ENCODE assay signal across 30 mouse cellular contexts in the genomic region with DNA sequence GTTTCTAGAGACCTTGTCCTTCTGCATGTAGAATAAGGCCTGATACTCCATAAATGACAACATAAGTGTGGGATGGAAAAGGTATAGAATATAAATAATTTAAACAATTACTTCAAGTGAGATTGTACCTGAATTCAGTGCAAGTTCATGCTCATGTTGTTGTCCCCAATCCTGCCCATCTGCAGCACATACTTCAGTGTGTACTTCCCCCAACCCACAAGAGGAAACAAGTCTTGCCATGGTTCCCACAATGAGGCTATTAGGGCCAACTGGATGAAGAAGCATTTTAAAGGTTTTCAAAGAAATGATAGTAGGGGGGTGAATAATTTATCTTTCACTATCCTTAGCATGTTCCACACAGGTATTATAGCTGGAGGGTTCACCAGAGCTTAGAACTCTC.
"Had no signal": no experiment of that assay in that cellular context is flagged by ENCODE, and none has a peak within 500 bp of the region (broad histone marks: within the 10 kb centered on the region; RNA-seq: fewer than 3 reads in every experiment).

No protein-coding gene starts in this region.

- ATAC-seq: hindbrain, embryonic 16.5 days; inflammation-experienced regulatory T-cells, adult 6 months; intestine, embryonic 15.5 days; intestine, postnatal 0 days; liver, postnatal 0 days had no signal

- H3K9me3 ChIP-seq: heart, embryonic 10.5 days; heart, embryonic 13.5 days; heart, embryonic 15.5 days; hindbrain, embryonic 10.5 days; hindbrain, embryonic 12.5 days; intestine, embryonic 15.5 days; limb, embryonic 12.5 days; liver, embryonic 13.5 days; liver, embryonic 15.5 days had no signal

- H3K27me3 ChIP-seq: heart, embryonic 13.5 days; heart, embryonic 15.5 days; hindbrain, embryonic 12.5 days; intestine, embryonic 15.5 days; liver, embryonic 13.5 days; liver, embryonic 15.5 days had no signal

- H3K4me3 ChIP-seq: gastrocnemius, adult 2 months; heart, embryonic 10.5 days; heart, embryonic 13.5 days; heart, embryonic 15.5 days; hindbrain, embryonic 10.5 days; hindbrain, embryonic 12.5 days; intestine, embryonic 15.5 days; left cerebral cortex, adult 2 months; limb, embryonic 12.5 days; liver, embryonic 13.5 days; liver, embryonic 15.5 days had no signal

- H3K36me3 ChIP-seq: heart, embryonic 10.5 days; heart, embryonic 13.5 days; heart, embryonic 15.5 days; hindbrain, embryonic 10.5 days; hindbrain, embryonic 12.5 days; intestine, embryonic 15.5 days; limb, embryonic 12.5 days; liver, embryonic 13.5 days; liver, embryonic 15.5 days had no signal

- H3K9ac ChIP-seq: heart, embryonic 13.5 days; heart, embryonic 15.5 days; hindbrain, embryonic 12.5 days; hindbrain, embryonic 14.5 days; intestine, embryonic 15.5 days; limb, embryonic 12.5 days; liver, embryonic 13.5 days; liver, embryonic 15.5 days; liver, postnatal 0 days had no signal

- H3K27ac ChIP-seq: gastrocnemius, adult 2 months; heart, embryonic 10.5 days; heart, embryonic 13.5 days; heart, embryonic 15.5 days; hindbrain, embryonic 10.5 days; hindbrain, embryonic 12.5 days; hindbrain, embryonic 14.5 days; intestine, embryonic 15.5 days; left cerebral cortex, adult 2 months; limb, embryonic 12.5 days; liver, embryonic 13.5 days; liver, embryonic 15.5 days had no signal

- H3K4me2 ChIP-seq: heart, embryonic 13.5 days; heart, embryonic 15.5 days; hindbrain, embryonic 12.5 days; hindbrain, embryonic 14.5 days; intestine, embryonic 15.5 days; limb, embryonic 12.5 days; liver, embryonic 11.5 days; liver, embryonic 13.5 days; liver, embryonic 15.5 days had no signal

- H3K4me1 ChIP-seq: heart, embryonic 10.5 days; heart, embryonic 13.5 days; heart, embryonic 15.5 days; hindbrain, embryonic 10.5 days; hindbrain, embryonic 12.5 days; intestine, embryonic 15.5 days; limb, embryonic 12.5 days; liver, embryonic 13.5 days; liver, embryonic 15.5 days had no signal

- DNase-seq: gastrocnemius, adult 2 months; gastrocnemius, postnatal 10 days; gastrocnemius, postnatal 25 days; heart, adult 18-20 months; heart, postnatal 14 days; heart, postnatal 36 days; kidney, adult 18-20 months; kidney, adult 8-10 months; kidney, postnatal 10 days; kidney, postnatal 25 days; kidney, postnatal 4 days; layer of hippocampus, adult 9-11 months; left cerebral cortex, postnatal 4 days; liver; liver, embryonic 13.5 days; liver, postnatal 0 days had no signal
